Mouse (Mus musculus) layer of hippocampus, postnatal 14 days (tissue): Measurements from ENCODE around the gene Fgfr2. TPM values are rescaled to one million over a fixed set of nuclear protein-coding genes. Genes with fewer than 3 reads are reported as not detected.
A peak's percentile ranks its signal among the peaks of the same experiment; 100 is the strongest.

Experiments used
- DNase-seq, 2 experiments: peaks; one replicate each; pipeline ENCODE4 v3.0.0; 2021 to 2022; ENCODE audit warnings: low spot score in 2 of 2, mixed read lengths in 1 of 2
- total RNA-seq, 2 experiments: library from RNA; stranded (reverse); gene quantifications; 2 replicates each; pipeline ENCODE4 v1.2.3; 2021

Fgfr2 gene
- total RNA-seq, 2 experiments from 2014 or later = 38.3 to 40.2 TPM

GRCm38 (mm10) chr7:130812407-130812806, 2310.7 kb downstream of the Fgfr2 start:
- no peak for DNase-seq

- no peak for DNase-seq
Observed at GRCm38 (mm10) chr7:130810238-130810637, 2312.9 kb downstream of the Fgfr2 start.

DNA sequence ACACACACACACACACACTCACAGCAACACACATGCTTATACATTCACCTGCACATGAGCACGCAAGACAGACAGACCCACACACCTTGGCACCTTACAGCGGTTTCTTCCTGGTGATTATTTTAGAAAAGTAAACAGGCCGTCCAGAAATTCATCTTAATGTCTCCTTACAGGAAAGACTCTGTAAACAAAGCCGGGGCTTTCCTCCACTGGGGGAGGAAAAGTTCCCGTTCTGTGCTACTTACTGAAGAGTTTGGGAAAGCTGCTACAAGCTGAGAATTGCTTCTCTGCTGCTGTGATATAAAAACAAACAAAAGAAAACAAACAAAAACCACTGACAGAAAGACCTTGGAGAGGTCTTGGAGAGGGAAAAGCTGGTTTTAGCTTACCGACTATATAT, 2314.5 kb downstream of the Fgfr2 start:
- no peak for DNase-seq

- peak; percentile 19 to 42 for DNase-seq
Observed at GRCm38 (mm10) chr7:130807749-130808148, 2315.4 kb downstream of the Fgfr2 start.

- no peak for DNase-seq
Observed at GRCm38 (mm10) chr7:130804991-130805390, 2318.2 kb downstream of the Fgfr2 start.

DNA sequence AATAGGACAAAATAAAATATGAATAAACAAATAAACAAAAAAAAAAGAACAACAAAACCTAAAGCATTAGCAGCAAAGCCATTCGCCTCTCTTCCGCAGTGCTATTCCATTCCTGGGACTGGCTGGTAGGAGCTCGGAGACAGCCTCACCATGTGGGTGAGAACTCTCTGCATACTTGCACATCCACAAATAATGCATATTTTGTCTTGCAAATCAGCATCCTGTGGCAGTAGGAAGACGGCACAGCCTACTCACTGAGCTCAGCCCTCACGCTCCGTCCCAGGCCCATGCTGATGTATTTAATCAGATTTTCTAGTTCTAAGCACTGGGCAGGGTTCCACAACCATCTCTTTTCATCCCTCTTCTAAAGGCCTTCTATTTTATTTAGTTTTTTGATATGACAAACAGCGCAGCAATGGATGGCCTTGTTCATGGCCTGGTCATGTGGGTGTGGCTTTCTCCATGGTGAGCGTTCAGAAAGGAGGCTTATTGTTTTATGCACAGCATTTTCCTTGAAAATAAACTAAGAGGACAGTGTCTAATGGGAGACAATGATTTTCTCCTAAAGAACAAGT, 2319.8 kb downstream of the Fgfr2 start:
- no peak for DNase-seq

- DNase-seq = no peak
Observed at GRCm38 (mm10) chr7:130801811-130802210, 2321.3 kb downstream of the Fgfr2 start.

DNA sequence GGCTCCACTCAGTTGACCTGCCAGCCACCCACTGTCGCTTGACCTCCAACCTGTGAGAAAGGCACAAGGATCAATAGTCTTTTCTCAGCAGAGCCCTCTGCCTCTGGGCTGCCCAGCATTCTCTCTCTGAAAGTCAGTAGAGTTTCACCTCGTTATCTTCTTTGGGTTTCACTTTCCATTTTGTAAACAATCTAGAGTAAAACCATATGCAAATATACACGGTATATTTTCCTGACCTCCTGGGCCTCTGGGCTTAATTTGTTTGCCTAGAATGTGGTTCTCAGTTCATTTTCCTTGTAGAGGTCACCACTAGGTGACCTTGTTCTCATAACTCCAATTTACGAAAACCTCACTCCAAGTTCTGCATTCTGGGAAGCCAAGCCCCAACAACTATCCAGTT, 2322.5 kb downstream of the Fgfr2 start:
- no peak for DNase-seq

DNA sequence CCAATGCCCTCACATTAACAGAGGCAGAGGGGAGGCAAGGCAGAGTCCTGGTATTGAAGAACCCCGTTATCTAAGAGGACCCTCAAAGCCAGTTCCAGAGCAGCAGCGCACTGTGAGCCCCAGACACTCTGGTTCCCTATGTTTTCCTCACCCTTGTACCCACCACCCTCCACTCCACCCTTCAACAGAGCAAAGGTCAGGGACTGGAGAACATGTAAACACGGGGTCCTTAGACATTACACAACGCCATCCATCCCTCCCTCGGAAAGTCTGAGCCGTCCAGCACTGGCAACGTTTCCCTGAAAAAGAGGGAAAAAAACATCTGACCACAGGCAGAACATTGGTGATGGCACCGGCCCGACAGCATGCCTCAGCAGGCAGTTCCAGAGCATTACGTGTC, 2323.7 kb downstream of the Fgfr2 start:
- no peak for DNase-seq

DNA sequence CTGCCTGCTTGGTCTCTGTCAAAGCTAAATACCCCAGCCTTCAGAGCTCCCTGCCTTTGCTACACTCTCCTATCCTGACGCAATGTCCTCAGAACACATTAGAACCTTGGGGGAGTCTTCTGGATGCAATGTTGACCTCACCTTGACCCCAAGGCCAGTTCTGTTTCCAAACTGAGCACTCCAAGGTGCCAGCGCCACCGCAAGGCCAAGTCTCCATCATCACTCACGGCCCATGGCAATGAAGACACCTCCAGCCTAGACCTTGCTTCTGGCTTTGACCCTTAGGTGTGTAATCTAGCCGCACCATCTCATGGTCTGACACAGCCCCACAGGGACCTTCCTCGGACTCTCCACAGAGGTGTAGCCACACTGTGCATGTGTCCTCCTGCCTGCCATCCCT, 2325.6 kb downstream of the Fgfr2 start:
- no peak for DNase-seq

DNA sequence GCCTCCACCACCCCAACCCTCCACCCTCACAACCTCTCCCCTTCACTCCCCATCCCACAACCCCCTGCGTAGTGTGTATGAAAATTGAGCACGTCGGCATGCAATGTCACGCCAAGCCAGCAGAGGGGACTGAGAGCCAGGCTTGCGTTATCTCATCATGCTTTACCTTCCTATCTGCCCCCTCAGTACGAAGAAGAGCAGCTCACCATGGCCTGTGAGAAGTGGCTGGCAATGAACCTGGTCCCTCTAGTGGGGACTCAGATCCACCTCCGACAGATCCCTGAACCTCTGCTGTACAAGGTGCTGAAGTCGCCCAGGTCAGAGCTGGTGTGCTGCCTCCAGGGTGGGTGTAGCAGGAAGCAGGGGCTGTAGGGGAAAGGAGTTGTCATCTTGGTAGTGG, 2326.4 kb downstream of the Fgfr2 start:
- DNase-seq = no peak

DNA sequence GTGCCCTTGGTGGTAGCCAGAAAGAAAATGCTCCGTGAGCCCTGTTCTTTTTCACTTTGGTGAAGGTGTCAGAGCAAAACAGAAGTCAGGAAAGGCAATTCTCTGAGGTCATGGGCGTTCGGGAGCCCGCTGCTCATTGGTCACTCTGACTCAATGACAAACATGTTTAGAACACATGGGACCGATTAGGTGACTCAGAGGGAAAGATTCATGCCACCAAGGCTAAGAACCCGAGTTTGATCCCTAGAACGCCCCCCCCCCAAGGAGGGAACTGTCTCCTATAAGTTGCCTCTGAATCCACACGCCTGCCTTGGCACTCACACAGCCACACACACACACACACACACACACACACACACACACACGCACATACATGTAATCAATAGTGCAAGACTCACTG, 2329.5 kb downstream of the Fgfr2 start:
- DNase-seq = no peak

DNA sequence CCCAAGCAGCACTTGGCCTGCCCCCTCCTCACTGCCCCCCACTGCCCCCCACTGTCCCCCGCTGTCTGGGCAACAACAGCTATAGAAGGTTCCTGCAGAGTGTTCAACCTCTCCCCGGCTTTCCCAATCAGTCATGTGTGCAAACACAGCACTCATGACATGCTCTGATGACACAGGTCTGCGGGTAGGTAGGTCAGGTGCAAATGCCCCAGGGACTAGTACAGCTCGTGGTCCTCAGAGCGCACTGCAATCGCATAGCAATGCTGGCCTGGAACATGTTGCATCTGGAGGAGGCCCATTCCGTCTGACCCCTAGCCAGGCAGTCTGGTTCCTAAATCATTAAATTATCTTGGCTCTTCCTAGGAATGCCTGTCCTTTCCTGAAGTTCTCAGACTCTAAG, 2333.7 kb downstream of the Fgfr2 start:
- DNase-seq = no peak

GRCm38 (mm10) chr7:130788950-130789349, 2334.2 kb downstream of the Fgfr2 start:
- no peak for DNase-seq

GRCm38 (mm10) chr7:130787537-130787936, 2335.6 kb downstream of the Fgfr2 start:
- no peak for DNase-seq

- no peak for DNase-seq
Observed at GRCm38 (mm10) chr7:130786708-130787107, 2336.4 kb downstream of the Fgfr2 start.

DNA sequence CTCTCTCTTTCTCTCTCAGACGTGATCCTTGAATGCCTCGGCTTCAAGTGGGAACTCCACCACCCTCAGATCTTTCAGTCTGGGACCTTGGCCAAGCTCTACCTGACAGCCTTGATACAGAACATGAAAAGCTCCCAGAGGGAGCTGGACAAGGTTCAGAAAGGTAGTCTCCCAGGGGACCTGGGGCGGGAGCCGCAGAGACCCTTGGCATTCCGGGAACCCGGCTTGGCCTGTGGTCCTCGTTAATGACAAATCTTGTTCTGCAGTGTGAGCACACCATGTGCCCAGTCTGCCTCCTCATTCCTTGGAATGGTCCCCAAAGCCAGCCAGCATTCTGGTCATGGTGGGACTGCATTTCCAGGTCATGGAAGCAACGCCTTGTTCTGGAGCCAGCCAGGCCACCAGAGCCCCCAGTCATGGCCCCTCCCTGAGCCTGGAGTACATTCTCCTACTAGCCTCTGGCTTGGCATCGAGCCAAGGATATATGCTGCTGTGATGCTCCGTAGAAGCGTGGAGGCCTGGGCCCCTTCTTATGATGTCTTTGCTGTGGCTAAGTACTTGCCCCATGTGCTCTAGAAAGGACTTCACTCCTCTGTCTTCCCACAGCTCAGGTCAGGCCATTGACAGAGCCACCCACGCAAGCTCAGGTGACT, 2337.1 kb downstream of the Fgfr2 start:
- DNase-seq = no peak

DNA sequence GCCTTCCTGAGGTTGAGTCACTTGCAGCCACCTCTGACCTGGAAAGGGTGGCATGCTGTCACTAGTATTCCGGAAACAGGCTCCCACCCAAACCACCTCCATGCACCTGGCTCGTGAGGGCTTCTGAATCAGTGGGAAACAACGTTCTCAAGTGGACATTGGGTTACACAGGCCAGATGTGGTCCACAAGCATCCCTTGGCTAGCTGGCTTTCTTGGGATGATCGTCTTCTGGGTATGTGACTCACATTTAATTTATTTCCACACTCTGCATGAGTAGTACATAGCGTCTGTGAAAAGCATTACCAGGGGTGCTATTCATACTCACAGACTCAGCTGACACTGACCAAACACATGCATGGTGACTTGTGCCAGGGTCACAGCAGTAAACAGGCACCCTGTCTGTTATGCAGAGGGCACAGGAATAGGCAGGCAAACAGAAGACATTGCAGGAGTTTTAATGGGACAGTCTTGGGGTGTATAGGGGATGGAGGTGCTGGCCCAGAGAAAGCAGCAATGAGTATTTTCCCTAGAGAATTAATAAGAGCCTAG, 2340.6 kb downstream of the Fgfr2 start:
- DNase-seq = no peak

GRCm38 (mm10) chr7:130780866-130781419, 2342.2 kb downstream of the Fgfr2 start:
- no peak for DNase-seq

GRCm38 (mm10) chr7:130773914-130774630, 2349.1 kb downstream of the Fgfr2 start, which contains the start of gene Btbd16:
TSS of gene Btbd16 (plus strand) at chr7:130774069.
- no peak for DNase-seq

DNA sequence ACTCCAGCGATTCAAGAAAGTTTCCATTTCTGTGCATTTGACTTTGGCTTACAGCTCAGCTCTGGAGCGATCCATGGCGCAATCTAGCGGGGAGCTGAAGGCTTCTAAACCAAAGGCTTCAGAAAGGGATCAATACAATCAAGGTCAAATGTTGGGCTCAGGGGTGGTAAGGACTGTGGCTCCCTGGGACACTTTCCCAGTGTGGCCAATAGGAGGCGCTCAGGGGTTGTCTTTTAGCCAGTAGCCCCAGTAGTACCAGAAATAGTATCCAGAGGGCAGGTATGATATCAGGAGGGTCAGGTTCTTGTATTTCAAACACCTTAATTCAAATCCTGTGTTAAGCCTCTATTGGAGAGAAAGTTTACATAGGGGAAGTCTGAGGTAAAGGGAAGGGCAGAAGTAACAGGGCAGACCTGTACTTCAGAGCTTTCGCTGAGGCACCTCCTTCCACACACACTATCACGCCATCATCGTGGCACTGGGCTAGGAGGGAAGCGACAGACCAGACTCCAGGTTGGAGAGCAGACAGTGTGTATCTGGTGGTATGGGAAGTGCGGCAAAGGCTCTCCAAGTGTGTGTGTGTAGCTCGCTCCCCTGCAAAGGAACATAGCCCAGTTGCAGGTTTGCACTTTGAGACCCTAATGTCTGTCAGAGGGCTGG, 2349.8 kb downstream of the Fgfr2 start:
- DNase-seq = no peak
